9 mouse cellular contexts compared by ENCODE assay signal in the genomic region with DNA sequence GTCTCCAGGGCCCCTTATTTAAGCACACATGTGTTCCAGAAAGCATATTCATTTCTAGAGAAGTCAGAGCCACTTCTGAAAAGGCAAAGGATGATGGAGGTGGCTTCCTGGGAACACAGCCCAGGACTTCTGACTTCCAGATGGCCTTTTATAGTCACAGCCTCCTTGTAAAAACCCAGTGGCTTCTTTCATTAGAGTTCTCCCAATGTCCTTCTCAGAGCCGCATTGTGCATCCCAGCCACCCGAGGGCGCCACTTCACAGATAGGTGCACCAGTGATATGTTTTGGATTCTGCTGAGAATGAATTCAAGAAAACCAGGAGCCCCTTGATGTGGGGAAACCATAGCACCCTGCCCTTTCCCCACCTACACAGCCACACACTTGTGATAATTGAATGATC.
A peak's percentile ranks its signal among the peaks of the same experiment; 100 is the strongest.
DNase-seq lines count a peak whose midpoint lies in the region; ATAC-seq and TF ChIP-seq lines count a peak whose summit lies in the region.
"Had no signal": no experiment of that assay in that cellular context is flagged by ENCODE, and none has a peak within 500 bp of the region (broad histone marks: within the 10 kb centered on the region; RNA-seq: fewer than 3 reads in every experiment).

No protein-coding gene starts in this region.

- H3K9ac ChIP-seq in intestine, postnatal 0 days (ENCODE audit: low read depth, low read length), result no peak overlapping the region
- no peak overlapping the region for H3K9ac ChIP-seq in intestine, embryonic 15.5 days
- no peak overlapping the region for H3K9ac ChIP-seq in forebrain, embryonic 13.5 days
- H3K9ac ChIP-seq: midbrain, embryonic 12.5 days had no signal

- no peaks in the 10 kb centered on the region for H3K36me3 ChIP-seq in intestine, postnatal 0 days (ENCODE audit: control insufficient read depth, insufficient read depth)
- H3K36me3 ChIP-seq in intestine, embryonic 15.5 days, result no peaks in the 10 kb centered on the region
- H3K36me3 ChIP-seq in forebrain, embryonic 13.5 days (ENCODE audit: poor library complexity, severe bottlenecking), result no peaks in the 10 kb centered on the region
- H3K36me3 ChIP-seq: midbrain, embryonic 12.5 days had no signal

- no peak overlapping the region for H3K27ac ChIP-seq in intestine, postnatal 0 days (ENCODE audit: low read depth, low read length)
- H3K27ac ChIP-seq in intestine, embryonic 15.5 days, result no peak overlapping the region
- H3K27ac ChIP-seq in forebrain, embryonic 13.5 days, result no peak overlapping the region

- no peak for ATAC-seq in intestine, postnatal 0 days
- ATAC-seq in intestine, embryonic 15.5 days, result no peak
- no peak for ATAC-seq in forebrain, embryonic 13.5 days

- DNase-seq in 416B (ENCODE audit: low read depth), result peak; percentile 39
- peak; percentile 23 to 38 for DNase-seq in adrenal gland, adult 18-20 months (ENCODE audit: low spot score in 2 of 2)
- DNase-seq in embryo, embryonic 11 days, result peak; percentile 62
- peak; percentile 16 for DNase-seq in large intestine, adult 2 months (ENCODE audit: low read depth, low spot score)
- DNase-seq in ovary, postnatal 36 days (ENCODE audit: low spot score), result peak; percentile 40

- no peaks in the 10 kb centered on the region; the same call in 1 of the 2 replicates for H3K4me1 ChIP-seq in intestine, postnatal 0 days (replicated peaks; ENCODE audit: control insufficient read depth, insufficient read depth, low read length)
- peaks cover 11% of the 10 kb centered on the region for H3K4me1 ChIP-seq in intestine, embryonic 15.5 days (replicated peaks)
- H3K4me1 ChIP-seq in forebrain, embryonic 13.5 days, result peaks cover 10% of the 10 kb centered on the region

- H3K4me3 ChIP-seq in intestine, postnatal 0 days (ENCODE audit: low read depth, low read length), result no peak overlapping the region
- no peak overlapping the region for H3K4me3 ChIP-seq in intestine, embryonic 15.5 days (replicated peaks)
- no peak overlapping the region for H3K4me3 ChIP-seq in forebrain, embryonic 13.5 days
- H3K4me3 ChIP-seq: midbrain, embryonic 12.5 days had no signal

- H3K27me3 ChIP-seq in intestine, postnatal 0 days (replicated peaks; ENCODE audit: control insufficient read depth, insufficient read depth, low read length), result no peaks in the 10 kb centered on the region
- H3K27me3 ChIP-seq in intestine, embryonic 15.5 days (replicated peaks), result no peaks in the 10 kb centered on the region
- peaks cover 37% of the 10 kb centered on the region for H3K27me3 ChIP-seq in forebrain, embryonic 13.5 days

- H3K9me3 ChIP-seq in intestine, postnatal 0 days (ENCODE audit: control insufficient read depth), result no peaks in the 10 kb centered on the region
- H3K9me3 ChIP-seq in intestine, embryonic 15.5 days, result no peaks in the 10 kb centered on the region
- no peaks in the 10 kb centered on the region for H3K9me3 ChIP-seq in forebrain, embryonic 13.5 days (replicated peaks)
- H3K9me3 ChIP-seq: midbrain, embryonic 12.5 days had no signal

- 38% methylated on average over 3 of the region's 3 CpGs for WGBS in intestine, postnatal 0 days
- 45% methylated on average over 3 of the region's 3 CpGs for WGBS in intestine, embryonic 15.5 days
- 30% methylated on average over 3 of the region's 3 CpGs for WGBS in large intestine, adult 2 months
- 27% methylated on average over 3 of the region's 3 CpGs for WGBS in forebrain, embryonic 13.5 days

- no peak overlapping the region for H3K4me2 ChIP-seq in intestine, postnatal 0 days (replicated peaks; ENCODE audit: low read depth)
- H3K4me2 ChIP-seq in intestine, embryonic 15.5 days (replicated peaks), result no peak overlapping the region
- H3K4me2 ChIP-seq in forebrain, embryonic 13.5 days, result no peak overlapping the region
- H3K4me2 ChIP-seq: midbrain, embryonic 12.5 days had no signal

- TF ChIP-seq CTCF in intestine, postnatal 0 days (IDR thresholded peaks at IDR 0.05; ENCODE audit: low read depth), result peak; percentile 73
